Mouse (Mus musculus) midbrain, embryonic 16.5 days (tissue): Measurements from ENCODE around the gene Vhl. TPM values are rescaled to one million over a fixed set of nuclear protein-coding genes. Genes with fewer than 3 reads are reported as not detected.

Experiments used
- ATAC-seq: fragments of 200-750 bp; cut with Nextera tagmentation; 2 replicates; pipeline ENCODE4 v1.8.0; 2017; ENCODE audit warnings: moderate TSS enrichment
- H3K27ac ChIP-seq: fragments of 300-500 bp; sonication (generic); 2 replicates; pipeline ENCODE4 v1.5.1; 2014; ENCODE audit warnings: mild to moderate bottlenecking, low read length, mixed read lengths
- H3K27me3 ChIP-seq: fragments of 300-500 bp; sonication (generic); 2 replicates; pipeline ENCODE4 v1.6.1; 2014; ENCODE audit warnings: low read depth, low read length, mixed read lengths; ENCODE audit not compliant: control insufficient read depth, insufficient read depth
- H3K36me3 ChIP-seq: fragments of 300-500 bp; sonication (generic); 2 replicates; pipeline ENCODE4 v1.6.1; 2014; ENCODE audit warnings: mild to moderate bottlenecking, low read length, moderate library complexity, mixed read lengths; ENCODE audit not compliant: control insufficient read depth, insufficient read depth
- H3K4me1 ChIP-seq: fragments of 300-500 bp; sonication (generic); 2 replicates; pipeline ENCODE4 v1.6.1; 2014; ENCODE audit warnings: mild to moderate bottlenecking, low read length, mixed read lengths; ENCODE audit not compliant: control insufficient read depth, insufficient read depth
- H3K4me2 ChIP-seq: fragments of 300-500 bp; sonication (generic); 2 replicates; pipeline ENCODE4 v1.6.1; 2014; ENCODE audit warnings: mild to moderate bottlenecking, low read length, mixed read lengths
- H3K4me3 ChIP-seq: fragments of 300-500 bp; sonication (generic); 2 replicates; pipeline ENCODE4 v1.5.1; 2014; ENCODE audit warnings: low read depth, mild to moderate bottlenecking, low read length, moderate library complexity, mixed read lengths
- H3K9ac ChIP-seq: fragments of 300-500 bp; sonication (generic); 2 replicates; pipeline ENCODE4 v1.6.1; 2014; ENCODE audit warnings: low read depth, low read length, mixed read lengths
- H3K9me3 ChIP-seq: fragments of 300-500 bp; sonication (generic); replicated peaks from 2 replicates; pipeline ENCODE4 v1.6.1; 2014; ENCODE audit warnings: mild to moderate bottlenecking, low read length, mixed read lengths; ENCODE audit not compliant: control insufficient read depth, poor library complexity, severe bottlenecking
- WGBS: fragments of 180-500 bp; shearing (Covaris S2); extraction: QIAGEN DNeasy Blood & Tissue Kit; methylation state at CpG from one replicate; pipeline ENCODE4 v1.1.7; 2014; 5-methylcytosine and 5-hydroxymethylcytosine counted together
- polyA plus RNA-seq: library from polyadenylated mRNA; unstranded; fragments of >200 nt; fragmentation: Nextera tagmentation; extraction: Ambion mirVana; gene quantifications from 2 replicates; pipeline ENCODE4 v1.2.1, GENCODE M21; 2015

Gene Vhl
- polyA plus RNA-seq, 1 experiment from 2014 or later: 77.8 TPM

DNA sequence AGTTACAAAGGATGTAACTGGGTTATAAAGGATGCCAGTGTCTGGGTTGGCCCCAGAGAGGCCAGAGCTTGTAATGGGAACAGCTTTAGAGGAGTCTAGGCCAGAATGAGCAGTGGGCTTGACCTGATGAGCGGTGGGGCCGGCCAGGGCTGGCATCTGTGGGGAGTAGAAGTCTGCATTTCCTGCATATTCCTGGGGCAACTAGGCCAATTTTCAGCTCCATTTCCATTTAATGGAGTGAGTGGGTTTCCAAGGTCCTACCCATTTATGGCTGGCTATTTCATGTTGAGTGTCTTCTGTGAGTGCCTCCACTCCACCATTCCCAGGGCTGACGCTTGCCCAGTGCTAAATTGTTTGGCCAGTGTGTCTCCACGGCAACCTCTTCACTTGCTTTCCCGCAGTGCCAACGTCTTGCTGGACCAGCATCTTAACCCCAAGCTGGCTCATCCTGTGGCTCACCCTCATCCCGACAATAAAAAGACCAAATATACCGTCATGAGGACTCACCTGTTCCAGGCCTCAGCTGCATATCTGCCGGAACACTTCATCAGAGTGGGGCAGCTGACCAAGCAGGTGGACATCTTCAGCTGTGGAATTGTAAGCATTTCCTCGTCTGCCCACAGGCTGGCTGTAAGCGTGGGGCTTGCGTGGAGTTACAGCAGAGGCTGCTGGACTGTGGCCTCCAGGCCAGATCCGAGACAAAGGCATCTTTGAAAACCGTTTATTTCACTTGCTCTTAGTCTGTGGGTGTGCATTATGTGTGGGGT lies 54.7 kb downstream of the Vhl start:
- Histone ChIP-seq H3K4me1 (no peaks in the 10 kb centered on the region), H3K9me3 (no peaks in the 10 kb centered on the region), H3K27me3 (no peaks in the 10 kb centered on the region), H3K4me3 (no peak overlapping the region), H3K36me3 (no peaks in the 10 kb centered on the region), H3K4me2 (no peak overlapping the region), H3K27ac (no peak overlapping the region), H3K9ac (no peak overlapping the region)
- no peak for ATAC-seq
- WGBS: 66% methylated on average over 14 of the region's 14 CpGs

DNA sequence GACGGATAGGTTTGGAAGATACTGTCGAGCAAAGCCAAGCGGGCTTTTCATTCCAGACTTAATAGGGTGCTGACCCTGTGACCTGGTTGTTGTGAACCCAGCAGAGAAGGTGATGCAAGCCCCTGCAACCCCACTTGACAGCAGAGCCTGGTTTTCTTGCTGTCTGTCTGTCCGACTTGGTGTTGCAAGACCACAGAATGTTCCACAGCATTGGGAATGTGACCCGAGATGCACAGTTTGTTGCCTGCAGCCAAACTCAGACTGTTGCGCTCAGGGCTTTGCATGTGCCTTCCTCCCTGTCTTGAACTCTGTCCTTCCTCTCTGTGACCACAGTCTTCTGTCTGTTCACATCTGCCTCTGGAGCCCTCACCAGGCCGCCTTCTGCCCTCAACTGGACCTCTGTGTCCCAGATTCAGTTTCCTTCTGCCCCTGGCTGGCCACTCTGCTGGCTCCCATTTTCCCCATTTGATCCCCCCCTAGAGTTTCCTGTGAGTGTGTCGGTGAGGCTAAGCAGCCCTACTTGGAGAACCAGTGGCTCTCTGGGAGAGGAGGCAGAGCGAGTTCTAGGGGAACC lies 56.3 kb downstream of the Vhl start:
- no peak overlapping the region for H3K4me2 ChIP-seq
- H3K27ac ChIP-seq: no peak overlapping the region
- no peak overlapping the region for H3K9ac ChIP-seq
- WGBS: 89% methylated on average over 9 of the region's 9 CpGs
- H3K4me3 ChIP-seq: no peak overlapping the region
- H3K36me3 ChIP-seq: no peaks in the 10 kb centered on the region
- no peak for ATAC-seq
- no peaks in the 10 kb centered on the region for H3K27me3 ChIP-seq
- H3K9me3 ChIP-seq: no peaks in the 10 kb centered on the region; the same call in 1 of the 2 replicates
- H3K4me1 ChIP-seq: no peaks in the 10 kb centered on the region

Other genes starting within 250 kb of the Vhl start
- gene Tada3, start 246.1 kb upstream of the Vhl start, polyA plus RNA-seq: 75.5 and 82.2 TPM in 2 replicates
- 442 and 475 TPM in 2 replicates for gene Arpc4, start 245.8 kb upstream of the Vhl start, polyA plus RNA-seq
- gene Ttll3, start 234.7 kb upstream of the Vhl start, polyA plus RNA-seq: 13.2 and 15.8 TPM in 2 replicates
- gene Rpusd3, start 204.6 kb upstream of the Vhl start, polyA plus RNA-seq: 15.5 and 20.3 TPM in 2 replicates
- not detected in 2 replicates for gene Cidec, start 188.2 kb upstream of the Vhl start, polyA plus RNA-seq
- 96.5 and 96.6 TPM in 2 replicates for gene Jagn1, start 181.4 kb upstream of the Vhl start, polyA plus RNA-seq
- gene Il17re, start 165.5 kb upstream of the Vhl start, polyA plus RNA-seq: 0.16 TPM in 1 of 2 replicates, not detected in the other
- gene Il17rc, start 152.5 kb upstream of the Vhl start, polyA plus RNA-seq: 2.7 and 4.3 TPM in 2 replicates
- 77.7 and 80.5 TPM in 2 replicates for gene Creld1, start 140.7 kb upstream of the Vhl start, polyA plus RNA-seq
- 13.5 and 14.4 TPM in 2 replicates for gene Prrt3, start 122.0 kb upstream of the Vhl start, polyA plus RNA-seq
- gene Emc3, start 92.3 kb upstream of the Vhl start, polyA plus RNA-seq: 112 and 116 TPM in 2 replicates
- 1.4 and 1.8 TPM in 2 replicates for gene Fancd2, start 92.3 kb upstream of the Vhl start, polyA plus RNA-seq
- not detected in 2 replicates for gene Fancd2os, start 23.2 kb upstream of the Vhl start, polyA plus RNA-seq
- gene Brk1, start 19.2 kb upstream of the Vhl start, polyA plus RNA-seq: 227 and 250 TPM in 2 replicates
- 1.3 and 2.1 TPM in 2 replicates for gene Irak2, start 14.5 kb downstream of the Vhl start, polyA plus RNA-seq
- gene Tatdn2, start 73.1 kb downstream of the Vhl start, polyA plus RNA-seq: 0.89 and 1.1 TPM in 2 replicates
- 0.36 and 1.2 TPM in 2 replicates for gene Ghrl, start 95.9 kb downstream of the Vhl start, polyA plus RNA-seq
- 177 and 184 TPM in 2 replicates for gene Sec13, start 116.8 kb downstream of the Vhl start, polyA plus RNA-seq